Mouse (Mus musculus): ENCODE measurements around the gene Cela1. TPM values are rescaled to one million over a fixed set of nuclear protein-coding genes. Genes with fewer than 3 reads are reported as not detected.

Cela1 gene
- total and polyA plus RNA-seq, 2 experiments from 2014 or later: 2.0 TPM

DNA sequence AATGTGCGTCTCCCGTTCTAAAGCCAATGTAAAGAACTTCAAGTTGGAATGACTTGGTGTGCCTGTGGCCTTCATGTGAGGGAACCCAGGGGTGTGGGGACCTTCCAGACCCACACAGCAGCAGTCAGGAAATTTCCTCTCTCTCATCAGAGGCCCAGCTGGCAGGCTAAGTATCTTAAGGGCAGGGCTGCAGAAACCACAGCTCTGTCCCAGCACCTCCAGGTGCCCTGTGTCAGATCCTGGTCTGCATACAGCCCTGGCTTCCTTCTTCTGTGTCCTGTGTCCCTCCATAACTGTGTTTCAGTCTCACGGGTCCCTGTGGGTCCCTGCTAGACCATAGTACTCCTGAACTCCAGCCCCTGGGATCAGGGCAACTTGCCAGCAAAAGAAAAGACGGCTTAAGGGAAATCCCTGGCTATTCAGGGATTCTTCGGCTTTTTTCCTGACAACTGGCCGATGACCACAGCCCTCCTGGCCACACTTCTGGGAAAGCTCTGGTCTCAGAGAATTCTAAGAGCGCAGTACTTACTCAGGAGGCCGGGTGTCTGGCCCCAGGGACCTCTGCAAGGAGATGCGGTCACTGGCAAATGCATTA, 27.8 kb upstream of the Cela1 start:
- no peak overlapping the region for H3K4me2 ChIP-seq (ENCODE audit: low read depth, low read length, poor library complexity, severe bottlenecking)
- H3K27me3 ChIP-seq (ENCODE audit: insufficient read depth, low read length): no peaks in the 10 kb centered on the region
- H3K4me3 ChIP-seq (ENCODE audit: low read depth, low read length): no peak overlapping the region
- no peaks in the 10 kb centered on the region for H3K4me1 ChIP-seq (ENCODE audit: insufficient read depth, low read length)
- no peak for TF ChIP-seq CTCF (IDR thresholded peaks at IDR 0.05)
- ATAC-seq (ENCODE audit: low FRiP score): no peak
- no peaks in the 10 kb centered on the region for H3K9me3 ChIP-seq (ENCODE audit: low read length)
- H3K9ac ChIP-seq (replicated peaks; ENCODE audit: low read length, poor library complexity, severe bottlenecking): no peak overlapping the region
- DNase-seq (ENCODE audit: low spot score): no peak
- 40% methylated on average over 9 of the region's 9 CpGs for WGBS
- no peaks in the 10 kb centered on the region for H3K36me3 ChIP-seq (ENCODE audit: insufficient read depth, low read length)
- no peak overlapping the region for H3K27ac ChIP-seq (ENCODE audit: low read depth, low read length)

DNA sequence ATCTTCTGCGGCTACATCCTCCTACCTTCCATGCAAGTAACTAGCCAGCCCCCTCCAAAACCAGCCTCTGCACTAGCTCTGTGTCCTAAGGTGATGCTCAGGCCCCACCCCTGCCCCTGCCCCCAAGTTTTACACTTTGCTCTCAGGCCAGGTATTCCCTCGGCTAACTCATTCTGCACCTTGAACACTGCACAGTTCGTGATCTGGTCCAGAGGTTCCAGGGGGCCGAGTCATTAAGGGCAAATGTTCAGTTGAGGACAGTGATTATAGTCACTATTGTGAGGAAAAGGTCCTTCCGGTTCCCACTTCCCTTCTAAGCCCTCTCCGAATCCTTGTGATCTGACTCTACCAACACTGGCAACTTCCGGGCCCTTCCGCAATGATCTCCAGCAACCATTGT, 26.7 kb upstream of the Cela1 start:
- TF ChIP-seq CTCF (IDR thresholded peaks at IDR 0.05): no peak
- no peaks in the 10 kb centered on the region for H3K9me3 ChIP-seq (ENCODE audit: low read length)
- 89% methylated on average over 8 of the region's 8 CpGs for WGBS

DNA sequence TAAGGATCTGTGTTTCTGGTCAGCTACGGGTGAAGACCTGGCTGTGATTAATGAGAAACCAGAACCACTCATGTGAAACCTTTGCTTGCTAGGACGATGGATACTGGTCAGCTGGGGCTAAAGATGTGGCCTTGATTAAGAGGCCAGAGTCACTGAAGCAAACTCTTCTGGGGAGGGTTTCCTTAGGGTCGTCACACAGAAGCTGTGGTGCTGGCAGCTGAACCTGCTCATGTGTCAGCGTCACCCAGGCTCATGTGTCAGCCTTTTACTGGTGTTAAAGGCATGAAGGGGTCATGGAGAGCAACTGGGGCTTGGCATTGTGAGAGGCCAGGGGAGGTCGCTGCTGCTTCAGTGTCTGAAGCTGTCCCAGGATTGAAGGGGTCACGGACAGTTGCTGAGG, 23.1 kb upstream of the Cela1 start:
- 69% methylated on average over 6 of the region's 6 CpGs for WGBS
- H3K4me2 ChIP-seq (ENCODE audit: low read depth, low read length, poor library complexity, severe bottlenecking): no peak overlapping the region
- ATAC-seq (ENCODE audit: low FRiP score) (no peak), DNase-seq (ENCODE audit: low spot score) (no peak)
- H3K36me3 ChIP-seq (ENCODE audit: insufficient read depth, low read length): no peaks in the 10 kb centered on the region
- no peaks in the 10 kb centered on the region for H3K9me3 ChIP-seq (ENCODE audit: low read length)
- TF ChIP-seq CTCF (IDR thresholded peaks at IDR 0.05): no peak
- no peak overlapping the region for H3K9ac ChIP-seq (replicated peaks; ENCODE audit: low read length, poor library complexity, severe bottlenecking)
- H3K27ac ChIP-seq (ENCODE audit: low read depth, low read length): no peak overlapping the region
- no peak overlapping the region for H3K4me3 ChIP-seq (ENCODE audit: low read depth, low read length)
- H3K4me1 ChIP-seq (ENCODE audit: insufficient read depth, low read length): no peaks in the 10 kb centered on the region
- H3K27me3 ChIP-seq (ENCODE audit: insufficient read depth, low read length): no peaks in the 10 kb centered on the region

More for the DNA sequence above, 26.7 kb upstream of the Cela1 start:
- Histone ChIP-seq H3K36me3 (ENCODE audit: insufficient read depth, low read length) (no peaks in the 10 kb centered on the region), H3K9ac (replicated peaks; ENCODE audit: low read length, poor library complexity, severe bottlenecking) (no peak overlapping the region), H3K27me3 (ENCODE audit: insufficient read depth, low read length) (no peaks in the 10 kb centered on the region), H3K4me1 (ENCODE audit: insufficient read depth, low read length) (no peaks in the 10 kb centered on the region), H3K4me3 (ENCODE audit: low read depth, low read length) (no peak overlapping the region), H3K27ac (ENCODE audit: low read depth, low read length) (no peak overlapping the region), H3K4me2 (ENCODE audit: low read depth, low read length, poor library complexity, severe bottlenecking) (no peak overlapping the region)
- no peak for DNase-seq (ENCODE audit: low spot score)
- no peak for ATAC-seq (ENCODE audit: low FRiP score)

DNA sequence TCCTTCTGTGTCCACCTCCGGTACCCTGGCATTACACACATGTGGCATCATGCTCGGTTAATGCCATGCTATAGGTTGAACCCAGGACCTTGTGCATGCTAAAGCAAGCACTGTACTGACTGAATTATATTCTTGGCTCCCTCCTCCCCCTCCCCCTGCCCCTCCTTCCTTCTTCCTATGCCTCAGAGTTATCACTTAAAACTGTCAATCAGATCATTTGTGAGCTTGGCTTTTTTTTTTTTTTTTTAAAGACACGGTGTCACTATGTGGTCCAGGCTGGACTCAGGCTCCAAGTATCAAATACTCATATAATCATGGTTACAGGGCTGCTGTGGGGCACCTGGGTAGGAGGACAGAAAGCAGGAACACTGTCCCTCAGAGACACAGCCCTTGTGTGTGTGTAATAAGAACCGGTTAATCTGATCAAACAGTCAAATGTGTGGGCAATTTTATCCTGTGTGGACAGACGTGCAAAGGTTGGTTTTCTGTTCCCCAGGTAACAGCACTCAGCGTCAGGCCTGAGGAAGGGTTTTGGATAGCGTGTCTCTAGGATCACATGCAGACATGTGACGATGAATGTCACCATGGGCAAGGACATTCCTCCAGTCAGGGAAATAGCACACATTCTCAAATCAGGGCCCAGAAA, 20.8 kb upstream of the Cela1 start:
- no peak for DNase-seq (ENCODE audit: low spot score)
- Histone ChIP-seq H3K27ac (ENCODE audit: low read depth, low read length) (no peak overlapping the region), H3K4me2 (ENCODE audit: low read depth, low read length, poor library complexity, severe bottlenecking) (no peak overlapping the region), H3K4me3 (ENCODE audit: low read depth, low read length) (no peak overlapping the region), H3K4me1 (ENCODE audit: insufficient read depth, low read length) (no peaks in the 10 kb centered on the region; the same call in 1 of the 2 replicates), H3K9ac (replicated peaks; ENCODE audit: low read length, poor library complexity, severe bottlenecking) (no peak overlapping the region), H3K27me3 (ENCODE audit: insufficient read depth, low read length) (0 out of 2 replicates have a peak, but pooled peaks cover 6% of the 10 kb centered on the region), H3K9me3 (ENCODE audit: low read length) (no peaks in the 10 kb centered on the region), H3K36me3 (ENCODE audit: insufficient read depth, low read length) (no peaks in the 10 kb centered on the region)
- no peak for TF ChIP-seq CTCF (IDR thresholded peaks at IDR 0.05)
- 74% methylated on average over 8 of the region's 8 CpGs for WGBS
- no peak for ATAC-seq (ENCODE audit: low FRiP score)

DNA sequence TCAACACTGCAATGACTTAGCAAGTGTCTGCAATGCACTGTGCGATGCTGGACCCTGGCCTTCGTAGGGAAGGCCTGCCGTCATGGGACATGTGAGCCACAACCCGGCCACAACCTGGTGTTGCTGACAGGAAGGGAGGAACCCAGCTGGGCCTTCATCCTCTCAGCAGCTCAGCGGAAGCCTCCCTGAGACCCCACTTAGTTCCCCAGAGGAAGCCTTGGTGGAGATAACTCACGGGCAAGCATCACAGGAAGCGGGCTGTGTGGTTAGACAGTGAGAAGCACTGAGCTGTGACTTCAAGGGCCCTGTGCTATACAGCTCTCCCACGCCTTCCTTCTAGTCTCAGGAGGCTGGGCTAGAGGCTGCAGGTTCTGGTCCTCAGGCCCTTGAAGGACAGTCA, 18.5 kb upstream of the Cela1 start:
- no peak overlapping the region for H3K9ac ChIP-seq (replicated peaks; ENCODE audit: low read length, poor library complexity, severe bottlenecking)
- H3K4me2 ChIP-seq (ENCODE audit: low read depth, low read length, poor library complexity, severe bottlenecking): no peak overlapping the region
- no peak for DNase-seq (ENCODE audit: low spot score)
- WGBS: 71% methylated on average over 8 of the region's 8 CpGs
- TF ChIP-seq CTCF (IDR thresholded peaks at IDR 0.05): no peak
- H3K4me3 ChIP-seq (ENCODE audit: low read depth, low read length): no peak overlapping the region
- ATAC-seq (ENCODE audit: low FRiP score): no peak
- H3K27me3 ChIP-seq (ENCODE audit: insufficient read depth, low read length): 0 out of 2 replicates have a peak, but pooled peaks cover 6% of the 10 kb centered on the region
- H3K9me3 ChIP-seq (ENCODE audit: low read length): no peaks in the 10 kb centered on the region
- H3K36me3 ChIP-seq (ENCODE audit: insufficient read depth, low read length): no peaks in the 10 kb centered on the region
- no peaks in the 10 kb centered on the region; the same call in 1 of the 2 replicates for H3K4me1 ChIP-seq (ENCODE audit: insufficient read depth, low read length)
- H3K27ac ChIP-seq (ENCODE audit: low read depth, low read length): no peak overlapping the region

DNA sequence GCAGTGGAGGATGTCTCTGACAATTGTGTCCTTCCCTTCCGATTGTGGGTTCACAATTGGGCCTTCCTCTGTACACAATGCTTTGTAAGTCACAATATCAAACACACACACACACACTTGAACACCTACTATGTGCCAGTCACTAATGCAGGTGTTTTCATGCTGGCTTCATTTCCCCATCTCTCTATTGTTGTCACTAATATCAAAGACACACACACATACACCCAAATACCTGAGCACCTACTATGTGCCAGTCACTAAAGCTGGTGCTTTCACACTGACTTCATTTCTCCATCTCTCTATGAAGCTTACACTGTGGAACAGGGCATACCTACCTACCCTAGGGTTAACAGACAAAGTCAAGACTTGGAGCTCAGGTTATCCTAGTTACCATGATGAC, 17.7 kb upstream of the Cela1 start:
- no peak overlapping the region for H3K4me2 ChIP-seq (ENCODE audit: low read depth, low read length, poor library complexity, severe bottlenecking)
- H3K9me3 ChIP-seq (ENCODE audit: low read length): no peaks in the 10 kb centered on the region
- no peaks in the 10 kb centered on the region; the same call in 1 of the 2 replicates for H3K4me1 ChIP-seq (ENCODE audit: insufficient read depth, low read length)
- H3K36me3 ChIP-seq (ENCODE audit: insufficient read depth, low read length): no peaks in the 10 kb centered on the region
- no peak overlapping the region for H3K9ac ChIP-seq (replicated peaks; ENCODE audit: low read length, poor library complexity, severe bottlenecking)
- WGBS: 81% methylated on average over 1 of the region's 1 CpGs
- H3K27ac ChIP-seq (ENCODE audit: low read depth, low read length): no peak overlapping the region
- DNase-seq (ENCODE audit: low spot score) (no peak), ATAC-seq (ENCODE audit: low FRiP score) (no peak)
- H3K4me3 ChIP-seq (ENCODE audit: low read depth, low read length): no peak overlapping the region
- 0 out of 2 replicates have a peak, but pooled peaks cover 6% of the 10 kb centered on the region for H3K27me3 ChIP-seq (ENCODE audit: insufficient read depth, low read length)
- TF ChIP-seq CTCF (IDR thresholded peaks at IDR 0.05): no peak

Data from midbrain, postnatal 0 days (tissue).